Mouse (Mus musculus): ENCODE measurements at regions not wholly inside any gene's neighbourhood (a gene's known extent, or its start where the extent isn't known, plus 50 kb on each side); places are given as distances from the start of the nearest gene placed in this dataset.

- TF ChIP-seq CTCF (IDR thresholded peaks at IDR 0.05; ENCODE audit: low read depth) (no peak), EP300 (IDR thresholded peaks at IDR 0.05; ENCODE audit: low read depth) (no peak)
These were observed 155.8 kb upstream of the Jarid2 start for GRCm38 (mm10) chr13:44573463-44573862.

Measured in heart, postnatal 0 days (tissue).